Mouse (Mus musculus): ENCODE results near the gene Ank3. TPM values are rescaled to one million over a fixed set of nuclear protein-coding genes. Genes with fewer than 3 reads are reported as not detected.

Ank3 gene
- polyA plus RNA-seq, 1 experiment from 2014 or later: 10.0 TPM

DNA sequence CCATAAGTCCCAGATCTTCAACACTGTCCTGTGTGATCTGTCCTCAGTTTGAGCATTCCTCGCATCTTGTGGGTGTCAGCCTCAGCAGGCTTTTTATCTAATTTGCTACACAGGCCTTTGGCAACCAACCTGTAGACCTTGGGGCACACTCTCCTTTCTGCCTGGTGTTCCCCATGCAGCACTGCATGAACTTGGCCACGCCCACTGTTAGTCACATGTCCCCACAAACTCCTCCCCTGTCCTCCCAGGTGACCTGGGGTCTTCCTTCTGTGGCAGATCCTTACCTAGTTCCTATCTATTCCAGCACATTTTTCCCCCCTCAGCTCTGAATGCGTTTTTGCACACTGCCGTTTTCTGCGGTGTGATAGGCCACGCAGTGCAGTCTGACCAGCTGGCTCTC, 55.0 kb downstream of the Ank3 start:
- H3K9me3 ChIP-seq (replicated peaks): no peaks in the 10 kb centered on the region
- WGBS (ENCODE audit: insufficient replicate concordance): 69% methylated on average over 6 of the region's 6 CpGs
- H3K36me3 ChIP-seq: no peaks in the 10 kb centered on the region
- no peak overlapping the region for H3K4me2 ChIP-seq
- no peak overlapping the region for H3K9ac ChIP-seq
- ATAC-seq: no peak
- H3K4me3 ChIP-seq: no peak overlapping the region
- no peak overlapping the region for H3K27ac ChIP-seq
- no peaks in the 10 kb centered on the region for H3K27me3 ChIP-seq (replicated peaks)
- no peaks in the 10 kb centered on the region for H3K4me1 ChIP-seq

DNA sequence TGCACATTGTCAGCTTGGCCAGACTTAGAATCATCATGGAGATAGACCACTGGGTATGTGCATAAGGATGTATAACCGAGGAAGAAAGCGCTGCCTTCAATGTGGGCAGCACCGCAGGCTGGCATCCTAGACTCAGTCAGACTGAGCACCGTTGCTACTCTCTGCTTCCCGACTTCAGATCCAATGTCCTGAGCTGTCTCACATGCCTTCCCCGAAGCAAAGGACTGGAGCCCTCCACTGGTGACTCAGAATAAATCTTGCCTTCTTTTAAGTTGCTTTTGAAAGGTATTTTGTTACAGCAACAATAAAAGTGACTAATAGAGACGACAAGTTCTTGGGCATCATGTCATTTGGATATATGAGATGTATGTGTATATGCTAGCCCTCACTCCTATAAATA, 55.9 kb downstream of the Ank3 start:
- H3K4me1 ChIP-seq: no peaks in the 10 kb centered on the region
- H3K9ac ChIP-seq: no peak overlapping the region
- H3K4me3 ChIP-seq: no peak overlapping the region
- no peak overlapping the region for H3K4me2 ChIP-seq
- 67% methylated on average over 7 of the region's 7 CpGs for WGBS (ENCODE audit: insufficient replicate concordance)
- no peaks in the 10 kb centered on the region for H3K27me3 ChIP-seq (replicated peaks)
- no peak overlapping the region for H3K27ac ChIP-seq
- no peaks in the 10 kb centered on the region for H3K36me3 ChIP-seq
- H3K9me3 ChIP-seq (replicated peaks): no peaks in the 10 kb centered on the region
- ATAC-seq: no peak

DNA sequence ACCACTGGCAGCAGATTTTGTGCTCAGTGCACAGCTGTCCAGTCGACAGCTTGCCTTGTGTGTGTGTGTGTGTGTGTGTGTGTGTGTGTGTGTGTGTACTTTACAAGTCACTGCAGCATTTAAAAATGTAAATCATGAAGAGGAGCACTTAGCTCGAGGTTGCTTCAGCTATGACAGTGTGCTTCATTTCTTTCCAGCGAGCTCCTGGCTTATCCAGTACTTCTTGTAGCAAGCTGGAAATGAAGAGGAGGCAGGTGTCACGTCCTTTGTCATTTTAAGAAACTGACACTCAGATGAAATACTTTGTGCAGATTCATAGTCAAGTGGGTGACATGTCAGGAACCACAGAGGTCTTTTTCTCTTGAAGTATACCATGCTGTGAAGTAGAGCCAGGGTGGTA, 66.3 kb downstream of the Ank3 start:
- Histone ChIP-seq H3K36me3 (no peaks in the 10 kb centered on the region), H3K27me3 (replicated peaks) (no peaks in the 10 kb centered on the region), H3K4me3 (no peak overlapping the region), H3K9me3 (replicated peaks) (no peaks in the 10 kb centered on the region), H3K9ac (no peak overlapping the region), H3K4me1 (no peaks in the 10 kb centered on the region), H3K4me2 (no peak overlapping the region), H3K27ac (no peak overlapping the region)
- no peak for ATAC-seq
- WGBS (ENCODE audit: insufficient replicate concordance): 47% methylated on average over 4 of the region's 4 CpGs

DNA sequence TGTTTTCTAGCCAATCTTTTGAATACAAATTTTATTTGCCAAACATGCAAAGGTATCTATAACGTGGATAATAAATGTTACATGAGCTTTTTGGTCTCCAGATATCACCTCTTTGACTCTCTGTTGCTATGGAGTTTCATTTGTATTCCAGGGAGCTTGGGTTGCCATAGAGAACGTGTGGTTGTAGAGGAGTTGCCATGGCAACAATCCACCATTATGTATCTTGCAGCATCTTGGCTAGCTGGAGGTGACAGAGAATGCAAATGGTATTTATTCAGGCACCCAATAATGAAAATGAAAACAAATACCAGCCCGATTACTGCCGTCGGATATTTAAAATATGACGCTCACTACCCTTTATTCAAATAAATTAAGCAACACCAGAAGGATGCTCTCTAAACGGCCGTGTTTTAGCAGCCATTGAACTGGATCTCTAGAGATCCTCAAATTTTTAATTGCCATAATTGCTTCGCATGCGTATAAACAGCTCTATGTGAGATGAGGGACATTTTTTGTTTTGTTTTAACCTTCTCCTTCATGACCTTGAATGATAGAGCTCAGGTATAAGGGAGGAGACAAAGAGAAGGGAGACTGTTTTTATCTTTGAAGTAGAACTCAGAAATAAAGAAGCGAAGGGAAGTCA, 67.1 kb downstream of the Ank3 start:
- H3K4me1 ChIP-seq: no peaks in the 10 kb centered on the region
- H3K9me3 ChIP-seq (replicated peaks): no peaks in the 10 kb centered on the region
- H3K27me3 ChIP-seq (replicated peaks): no peaks in the 10 kb centered on the region
- H3K4me3 ChIP-seq: no peak overlapping the region
- no peaks in the 10 kb centered on the region for H3K36me3 ChIP-seq
- no peak overlapping the region for H3K4me2 ChIP-seq
- H3K9ac ChIP-seq: no peak overlapping the region
- H3K27ac ChIP-seq: no peak overlapping the region
- no peak for ATAC-seq
- 72% methylated on average over 11 of the region's 11 CpGs for WGBS (ENCODE audit: insufficient replicate concordance)

DNA sequence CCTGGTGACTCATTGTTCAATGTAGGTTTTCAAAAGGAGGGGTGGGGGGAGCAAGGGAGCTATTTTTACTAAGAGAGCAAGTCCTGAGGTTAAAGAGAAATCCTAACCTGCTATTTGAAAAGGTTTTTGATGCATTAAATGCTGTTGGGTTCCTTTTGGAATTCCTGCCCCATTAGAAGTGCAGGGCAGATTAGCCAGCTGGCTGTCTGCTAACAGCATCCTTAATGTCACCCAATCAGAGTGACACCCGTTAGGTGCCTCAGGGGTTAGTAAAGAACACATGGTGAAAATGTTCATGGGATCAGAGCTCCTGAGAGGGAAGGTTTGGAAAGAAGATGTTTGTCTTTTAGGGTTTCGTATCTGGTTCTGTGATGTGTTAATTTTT, 67.6 kb downstream of the Ank3 start:
- Histone ChIP-seq H3K4me2 (no peak overlapping the region), H3K27ac (no peak overlapping the region), H3K4me1 (no peaks in the 10 kb centered on the region), H3K9ac (no peak overlapping the region), H3K27me3 (replicated peaks) (no peaks in the 10 kb centered on the region), H3K9me3 (replicated peaks) (no peaks in the 10 kb centered on the region), H3K36me3 (no peaks in the 10 kb centered on the region), H3K4me3 (no peak overlapping the region)
- 49% methylated on average over 2 of the region's 2 CpGs for WGBS (ENCODE audit: insufficient replicate concordance)
- no peak for ATAC-seq

DNA sequence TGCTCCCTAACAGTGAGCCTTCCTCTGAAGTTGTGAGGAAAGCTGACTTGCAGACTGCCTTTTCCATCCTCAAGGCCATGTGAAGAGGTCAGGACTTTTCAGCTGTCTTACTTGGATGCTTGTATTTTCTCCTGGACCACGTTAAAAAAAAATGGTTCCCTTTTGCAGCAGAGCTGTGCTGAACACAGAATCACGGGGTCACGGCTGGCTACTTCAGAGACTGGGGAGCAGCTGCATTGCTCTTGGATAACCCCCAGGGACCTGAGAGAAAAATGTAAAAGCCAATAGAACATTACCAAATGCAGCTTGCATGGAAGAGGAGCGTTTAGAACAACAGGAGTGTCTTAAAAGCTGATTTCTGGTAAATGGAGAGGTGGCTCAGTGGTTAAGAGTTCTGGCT, 68.0 kb downstream of the Ank3 start:
- Histone ChIP-seq H3K4me3 (no peak overlapping the region), H3K27ac (no peak overlapping the region), H3K4me1 (no peaks in the 10 kb centered on the region), H3K4me2 (no peak overlapping the region), H3K9ac (no peak overlapping the region), H3K9me3 (replicated peaks) (no peaks in the 10 kb centered on the region), H3K36me3 (no peaks in the 10 kb centered on the region), H3K27me3 (replicated peaks) (no peaks in the 10 kb centered on the region)
- 45% methylated on average over 4 of the region's 4 CpGs for whole genome bisulfite sequencing (ENCODE audit: insufficient replicate concordance)
- no peak for ATAC-seq

DNA sequence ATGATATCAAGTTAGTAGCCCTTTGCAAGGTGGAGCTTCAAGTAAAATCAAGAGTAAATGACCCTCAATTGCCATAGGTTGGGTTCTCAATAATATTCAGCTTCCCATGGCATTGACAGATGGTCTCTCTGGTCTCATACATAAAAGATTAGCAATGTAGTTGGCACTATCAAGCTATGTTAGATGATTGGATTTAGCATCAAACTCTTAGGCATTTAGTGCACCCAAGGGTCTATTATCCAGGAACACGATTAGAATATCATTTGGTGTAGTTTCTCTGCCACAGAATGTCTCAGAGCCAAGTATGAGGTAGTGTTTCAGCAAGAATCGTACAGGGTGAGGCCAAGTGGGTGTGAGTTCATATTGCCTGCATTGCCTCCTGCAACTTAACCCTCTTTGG, 68.6 kb downstream of the Ank3 start:
- H3K4me1 ChIP-seq: no peaks in the 10 kb centered on the region
- H3K9me3 ChIP-seq (replicated peaks): no peaks in the 10 kb centered on the region
- no peaks in the 10 kb centered on the region for H3K36me3 ChIP-seq
- H3K9ac ChIP-seq: no peak overlapping the region
- H3K4me2 ChIP-seq: no peak overlapping the region
- no peaks in the 10 kb centered on the region for H3K27me3 ChIP-seq (replicated peaks)
- ATAC-seq: no peak
- H3K4me3 ChIP-seq: no peak overlapping the region
- WGBS (ENCODE audit: insufficient replicate concordance): 44% methylated on average over 2 of the region's 2 CpGs
- H3K27ac ChIP-seq: no peak overlapping the region

DNA sequence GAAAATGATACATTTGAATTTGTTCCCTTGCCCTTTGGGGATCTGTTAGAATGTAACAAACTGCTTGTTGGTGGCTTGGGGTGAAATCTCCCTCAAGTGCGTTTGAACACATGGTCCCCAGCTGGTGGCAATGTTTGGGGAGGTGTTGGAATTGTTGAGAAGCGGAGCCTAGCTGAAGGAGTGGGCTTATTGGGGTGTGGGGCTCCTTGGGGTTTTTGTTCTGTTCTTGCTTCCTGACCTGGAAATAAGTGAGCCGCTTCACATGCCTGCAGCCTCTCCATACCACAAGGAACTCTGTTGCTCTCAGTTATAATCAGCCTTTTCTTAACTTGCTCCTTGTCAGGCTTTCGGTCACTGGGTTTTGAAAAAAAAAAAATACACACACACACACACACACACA, 73.3 kb downstream of the Ank3 start:
- 68% methylated on average over 4 of the region's 4 CpGs for WGBS (ENCODE audit: insufficient replicate concordance)
- H3K27ac ChIP-seq: no peak overlapping the region
- no peaks in the 10 kb centered on the region for H3K27me3 ChIP-seq (replicated peaks)
- H3K4me1 ChIP-seq: no peaks in the 10 kb centered on the region
- H3K9ac ChIP-seq: no peak overlapping the region
- no peaks in the 10 kb centered on the region for H3K36me3 ChIP-seq
- ATAC-seq: no peak
- no peaks in the 10 kb centered on the region for H3K9me3 ChIP-seq (replicated peaks)
- H3K4me3 ChIP-seq: no peak overlapping the region
- no peak overlapping the region for H3K4me2 ChIP-seq

DNA sequence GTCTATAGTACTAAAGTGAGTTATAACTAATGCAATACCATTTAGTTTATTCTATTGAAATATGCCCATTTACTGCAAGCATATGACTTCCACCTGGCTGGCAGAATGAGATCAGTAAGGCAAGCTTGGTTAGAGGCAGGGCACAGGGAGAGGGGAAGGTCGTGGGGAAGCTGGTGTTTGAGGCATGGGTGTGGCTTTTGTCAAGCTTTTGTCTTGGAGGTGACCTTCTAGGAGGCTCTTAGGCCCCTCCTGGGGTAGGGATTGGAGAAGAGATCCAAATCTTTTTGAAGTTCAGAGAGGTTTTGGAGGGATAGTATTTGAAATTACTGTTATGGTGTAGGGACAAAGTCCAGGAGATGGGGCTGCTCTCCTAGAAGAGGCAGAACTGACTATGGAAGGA, 78.3 kb downstream of the Ank3 start:
- Histone ChIP-seq H3K9me3 (replicated peaks) (no peaks in the 10 kb centered on the region), H3K4me3 (no peak overlapping the region), H3K27ac (no peak overlapping the region), H3K9ac (no peak overlapping the region), H3K27me3 (replicated peaks) (no peaks in the 10 kb centered on the region), H3K4me1 (no peaks in the 10 kb centered on the region), H3K4me2 (no peak overlapping the region), H3K36me3 (no peaks in the 10 kb centered on the region)
- WGBS (ENCODE audit: insufficient replicate concordance): 15% methylated on average over 1 of the region's 1 CpGs
- no peak for ATAC-seq

DNA sequence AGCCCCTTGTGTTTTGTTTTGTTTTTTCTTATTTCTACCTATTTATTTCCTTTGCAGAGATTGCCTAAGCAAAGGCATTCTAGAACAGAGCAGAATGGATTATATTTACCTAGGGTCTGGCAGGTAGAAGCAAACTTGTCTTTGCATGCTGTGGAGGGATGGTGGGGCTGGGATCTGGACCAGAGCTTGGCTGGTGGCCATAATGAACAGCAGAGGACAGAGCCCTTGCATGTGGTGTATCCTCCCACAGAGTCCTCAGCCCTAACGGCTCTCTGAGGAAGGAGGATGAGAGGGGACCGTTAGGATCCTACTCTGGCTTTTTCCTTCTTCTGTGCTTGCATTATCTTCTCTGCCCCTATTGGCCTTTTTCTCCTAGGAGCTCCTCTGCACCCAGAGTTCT, 79.1 kb downstream of the Ank3 start:
- H3K4me1 ChIP-seq: no peaks in the 10 kb centered on the region
- no peak overlapping the region for H3K4me2 ChIP-seq
- H3K36me3 ChIP-seq: no peaks in the 10 kb centered on the region
- no peak for ATAC-seq
- no peaks in the 10 kb centered on the region for H3K27me3 ChIP-seq (replicated peaks)
- WGBS (ENCODE audit: insufficient replicate concordance): 39% methylated on average over 2 of the region's 2 CpGs
- H3K9ac ChIP-seq: no peak overlapping the region
- H3K9me3 ChIP-seq (replicated peaks): no peaks in the 10 kb centered on the region
- no peak overlapping the region for H3K27ac ChIP-seq
- H3K4me3 ChIP-seq: no peak overlapping the region

DNA sequence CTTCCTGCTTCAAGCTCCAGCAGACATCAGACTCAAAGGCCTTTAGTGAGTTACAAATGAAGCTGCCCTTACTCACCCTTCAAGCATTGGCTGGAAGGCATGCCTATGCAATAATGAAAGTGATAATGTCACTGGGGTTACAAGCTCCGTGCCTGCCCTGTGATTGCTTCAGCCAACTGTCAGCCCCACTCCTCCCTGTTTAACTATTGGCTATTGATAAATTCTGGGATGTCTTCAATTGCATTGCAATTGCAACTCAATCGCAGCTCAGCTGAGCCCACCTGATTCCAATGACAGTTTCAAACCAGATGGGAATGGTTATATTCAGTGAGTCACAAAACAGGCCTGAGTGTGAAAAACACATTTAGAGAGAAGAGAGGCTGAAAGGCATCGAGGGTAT, 80.3 kb downstream of the Ank3 start:
- Histone ChIP-seq H3K27me3 (replicated peaks) (no peaks in the 10 kb centered on the region), H3K36me3 (no peaks in the 10 kb centered on the region), H3K4me3 (no peak overlapping the region), H3K4me1 (no peaks in the 10 kb centered on the region), H3K27ac (no peak overlapping the region), H3K9me3 (replicated peaks) (no peaks in the 10 kb centered on the region), H3K4me2 (no peak overlapping the region), H3K9ac (no peak overlapping the region)
- ATAC-seq: no peak
- WGBS (ENCODE audit: insufficient replicate concordance): 46% methylated on average over 3 of the region's 3 CpGs

DNA sequence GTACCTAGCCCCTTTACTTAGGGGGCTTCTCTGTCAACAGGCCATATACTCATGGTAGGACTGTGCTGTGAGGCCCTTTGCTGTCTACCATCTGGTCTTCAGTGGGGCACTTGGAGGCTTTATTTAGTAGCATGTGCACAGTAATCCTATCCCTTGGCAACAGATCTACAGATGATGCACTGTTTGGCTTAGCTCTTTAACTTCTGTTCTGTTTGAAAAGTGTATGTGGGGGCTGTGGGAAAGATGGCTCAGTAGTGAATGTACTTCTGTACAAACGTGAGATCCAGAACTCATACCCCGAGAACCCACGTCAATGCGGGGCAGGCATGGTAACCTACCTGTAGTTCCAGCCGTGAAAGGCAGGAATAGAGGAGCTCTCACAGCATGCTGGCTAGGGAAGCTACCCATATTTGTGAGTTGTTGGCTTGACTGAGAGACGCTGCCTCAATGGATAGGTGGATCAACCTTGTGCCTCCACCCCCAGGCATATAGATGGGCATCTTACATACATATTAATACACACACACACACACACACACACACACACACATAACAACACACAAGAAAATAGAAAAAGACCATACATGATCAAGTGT, 86.7 kb downstream of the Ank3 start:
- no peak overlapping the region for H3K4me2 ChIP-seq
- no peak overlapping the region for H3K27ac ChIP-seq
- H3K4me1 ChIP-seq: no peaks in the 10 kb centered on the region
- no peaks in the 10 kb centered on the region for H3K9me3 ChIP-seq (replicated peaks)
- no peak overlapping the region for H3K9ac ChIP-seq
- H3K36me3 ChIP-seq: no peaks in the 10 kb centered on the region
- H3K4me3 ChIP-seq: no peak overlapping the region
- WGBS (ENCODE audit: insufficient replicate concordance): 78% methylated on average over 6 of the region's 6 CpGs
- no peaks in the 10 kb centered on the region for H3K27me3 ChIP-seq (replicated peaks)
- ATAC-seq: no peak

DNA sequence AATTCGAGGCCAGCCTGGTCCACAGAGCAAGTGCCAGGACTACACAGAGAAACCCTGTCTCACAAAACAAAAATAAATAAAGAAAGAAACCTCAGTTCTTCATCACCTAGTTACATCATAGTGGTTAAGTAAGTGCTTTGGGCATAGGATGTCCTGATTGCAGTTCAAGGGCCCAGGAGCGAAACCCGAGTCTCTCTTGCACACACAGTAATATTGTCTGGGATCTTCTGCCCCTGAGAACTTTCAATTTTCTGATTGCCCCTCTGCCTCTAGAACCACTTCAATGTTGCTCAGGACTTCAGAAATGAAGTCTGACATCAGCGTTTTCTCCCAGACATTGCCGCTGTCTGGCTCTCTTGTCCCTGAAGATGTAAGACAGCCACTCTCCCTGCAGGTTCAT, 91.6 kb downstream of the Ank3 start:
- Histone ChIP-seq H3K27me3 (replicated peaks) (no peaks in the 10 kb centered on the region), H3K4me3 (no peak overlapping the region), H3K9ac (no peak overlapping the region), H3K4me2 (no peak overlapping the region), H3K27ac (no peak overlapping the region), H3K4me1 (no peaks in the 10 kb centered on the region), H3K9me3 (replicated peaks) (no peaks in the 10 kb centered on the region), H3K36me3 (no peaks in the 10 kb centered on the region)
- 76% methylated on average over 5 of the region's 5 CpGs for WGBS (ENCODE audit: insufficient replicate concordance)
- no peak for ATAC-seq
